Mouse (Mus musculus) adrenal gland, adult (tissue): ENCODE results near the gene Aig1.
"Not testable (repeated sequence)": the region's sequence is repeated elsewhere in the genome, so short reads cannot be mapped to it uniquely, and the experiment has no call there.

Experiments used
- DNase-seq, 2 experiments: peaks; one replicate each; pipeline ENCODE4 v3.0.0; 2022 to 2023; ENCODE audit warnings: low spot score in 1 of 2; ENCODE audit not compliant: inconsistent age in 2 of 2

The Aig1 gene

DNA sequence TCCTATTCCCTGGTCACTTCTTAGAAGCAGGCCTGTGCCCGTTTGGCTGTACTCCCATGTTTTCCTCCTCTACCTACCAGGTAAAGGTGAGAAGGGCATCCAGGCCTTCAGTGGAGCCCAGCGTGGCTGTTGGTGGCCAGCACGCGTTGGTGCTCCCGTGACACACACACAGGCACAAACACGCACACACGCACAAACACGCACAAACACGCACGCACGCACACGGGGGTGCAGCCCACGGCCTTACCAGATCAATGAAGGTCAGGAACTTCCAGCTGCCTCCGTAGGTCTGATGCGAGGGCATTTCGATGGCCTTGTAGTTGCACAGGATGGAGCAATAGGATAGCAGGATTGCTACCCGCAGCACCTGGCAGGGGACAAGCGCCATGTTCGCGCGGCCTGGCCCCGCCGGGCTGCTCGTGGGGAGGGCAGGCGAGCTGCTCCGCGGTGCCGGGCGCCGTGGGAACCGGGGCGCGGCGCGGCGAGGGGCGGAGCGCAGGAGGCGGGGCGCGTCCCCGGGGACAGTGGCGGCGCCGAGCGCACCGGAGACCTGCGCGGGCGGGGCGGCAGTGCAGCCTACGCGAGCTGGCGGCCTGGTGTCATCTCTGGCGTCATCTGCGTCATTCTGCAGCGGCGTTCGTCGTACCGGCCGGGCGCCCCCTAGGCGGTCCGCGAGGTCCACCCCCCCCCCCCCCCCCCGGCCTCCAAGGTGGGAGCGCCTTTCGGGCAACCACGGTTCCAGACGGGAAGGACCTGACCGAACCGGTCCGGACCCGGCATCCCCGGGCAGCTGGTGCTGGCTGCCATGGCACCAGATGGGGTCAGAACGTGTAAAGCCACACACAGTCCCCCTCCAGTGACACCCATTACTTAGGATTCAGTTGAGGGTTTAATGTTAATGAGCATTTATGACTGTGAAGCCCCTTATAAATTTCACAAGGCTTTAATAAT is at the start of gene Aig1:
Aig1 (minus strand) TSS at position 610 of the 951 bp plus-strand sequence.
- DNase-seq = peak; percentile 87 to 92

DNA sequence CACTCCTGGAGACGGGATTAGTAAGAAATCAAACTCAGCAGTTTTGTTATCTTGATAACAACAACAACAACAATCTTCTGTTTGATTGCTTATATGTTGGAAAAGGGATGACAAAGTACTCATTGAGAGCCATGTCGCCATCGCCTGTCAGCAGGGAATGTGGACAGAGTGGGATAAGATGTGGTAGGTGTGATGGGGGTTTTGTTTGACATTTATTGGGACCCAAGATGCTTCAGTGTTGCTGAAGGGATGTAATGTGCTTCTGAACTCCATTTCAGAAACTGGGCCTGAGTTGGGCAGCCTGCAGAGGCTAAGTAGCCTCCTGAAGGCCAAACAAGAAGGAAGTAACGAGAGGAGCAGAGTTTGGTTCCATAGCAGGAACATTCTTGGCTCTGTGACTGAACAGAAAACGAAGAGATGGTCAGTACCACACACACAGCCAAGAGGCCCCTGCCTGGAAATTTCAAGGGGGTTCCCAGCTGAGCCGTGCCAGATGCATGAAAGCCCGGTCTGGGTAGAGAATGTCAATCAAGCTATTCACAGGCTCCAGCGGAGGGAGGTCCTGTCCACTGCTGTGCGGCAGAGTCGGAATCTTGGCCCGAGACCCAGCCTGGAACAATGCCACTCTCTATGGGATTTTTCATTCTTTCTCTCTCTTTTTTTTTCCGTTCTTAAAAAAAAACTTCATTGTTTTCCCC is 48.0 kb upstream of the Aig1 start:
- DNase-seq = peak in 1 of 2 experiments; percentile 36

DNA sequence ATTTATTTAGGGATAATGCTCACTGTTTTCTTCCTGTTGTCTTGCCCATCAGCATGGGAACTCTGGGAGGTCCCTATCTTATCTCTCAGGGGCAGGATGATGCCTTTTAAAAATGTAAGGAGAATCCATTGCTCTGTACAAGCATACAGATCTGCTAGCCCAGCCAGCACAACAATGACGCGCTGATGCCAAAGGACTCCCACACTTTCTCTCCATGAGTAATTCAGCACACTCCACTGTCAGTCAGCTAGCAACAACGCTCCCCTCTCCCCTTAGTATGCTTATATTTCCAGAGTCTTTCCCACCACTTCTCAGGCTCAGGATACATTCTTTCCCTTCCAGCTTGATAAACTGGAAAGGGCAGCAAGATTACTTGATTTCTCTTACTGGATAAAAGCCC is 46.4 kb upstream of the Aig1 start:
- no peak for DNase-seq

DNA sequence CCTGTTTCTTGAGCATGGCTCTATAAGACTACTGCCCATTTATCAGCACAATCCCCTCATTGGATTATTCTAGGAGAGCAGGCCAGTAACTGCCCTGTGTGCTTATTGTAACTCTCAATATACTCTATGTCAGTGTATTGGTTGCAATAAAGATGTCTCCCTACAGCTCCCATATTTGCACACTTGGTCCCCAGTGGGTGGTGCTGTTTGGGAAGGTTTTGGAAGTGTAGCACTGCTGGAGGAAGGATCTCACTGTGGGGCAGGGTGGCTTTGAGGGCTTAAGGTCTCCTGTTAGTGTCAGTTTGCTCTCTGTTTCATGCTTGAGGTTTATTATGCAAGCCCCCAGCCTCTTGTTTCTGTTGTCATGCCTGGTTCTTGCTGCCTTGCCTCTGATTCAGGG is 44.9 kb upstream of the Aig1 start:
- DNase-seq = peak; percentile 17 to 45

DNA sequence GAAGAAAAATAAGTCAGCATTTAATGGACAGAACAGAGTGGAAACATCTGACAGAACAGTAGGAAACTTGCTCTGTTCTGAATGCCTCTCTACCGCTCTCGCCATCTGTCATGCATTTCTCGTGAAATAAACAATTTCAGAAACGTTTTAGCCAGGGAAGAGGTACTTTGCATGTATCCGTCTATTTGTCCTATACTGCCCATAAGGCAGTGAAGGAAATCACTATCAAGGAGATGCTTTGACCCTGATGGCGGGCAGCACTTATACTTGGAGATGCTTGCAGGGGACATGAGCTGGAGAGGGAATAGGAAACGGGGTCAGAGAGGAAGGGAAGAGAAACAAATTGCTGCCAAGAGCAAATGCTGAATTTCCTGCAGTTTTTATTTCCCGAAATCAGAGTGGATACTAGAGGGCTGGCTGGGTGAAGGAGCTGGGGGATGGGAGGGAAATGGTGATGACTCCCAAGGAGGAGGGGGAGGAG is 37.5 kb upstream of the Aig1 start:
- no peak for DNase-seq

DNA sequence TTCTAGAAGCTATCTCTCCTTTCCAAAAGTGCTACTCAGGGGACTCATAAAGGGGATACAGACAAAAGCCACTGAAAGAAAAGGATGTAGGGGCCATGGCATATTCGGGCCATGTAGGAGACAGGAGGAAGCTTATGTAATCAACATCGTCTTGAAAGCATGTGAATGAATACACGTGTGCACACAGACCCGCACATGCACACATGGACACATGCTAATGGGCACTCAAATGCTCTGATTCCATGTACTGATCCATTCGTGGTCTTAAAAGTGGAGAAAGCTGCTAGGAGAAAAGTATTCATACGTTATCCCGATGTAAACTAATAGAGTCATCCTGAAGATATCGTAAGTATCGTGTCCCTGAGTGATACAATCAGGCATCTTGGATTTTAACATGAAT is 36.8 kb upstream of the Aig1 start:
- DNase-seq = no peak

DNA sequence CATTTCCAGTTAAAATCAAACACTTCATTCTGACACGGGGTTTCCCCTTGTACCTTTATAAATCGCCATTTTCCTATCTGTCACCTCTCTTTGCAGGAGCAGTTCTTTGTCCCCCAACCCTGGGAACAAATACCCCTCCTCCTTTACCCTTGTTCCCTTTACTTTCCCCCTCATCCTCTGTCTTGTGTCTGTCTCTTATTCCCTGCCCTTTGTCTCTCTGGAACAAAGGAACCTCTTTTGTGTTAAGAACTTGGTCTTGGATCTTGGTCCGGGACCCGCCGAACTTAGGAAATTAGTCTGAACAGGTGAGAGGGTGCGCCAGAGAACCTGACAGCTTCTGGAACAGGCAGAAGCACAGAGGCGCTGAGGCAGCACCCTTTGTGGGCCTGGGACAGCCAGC is 24.0 kb upstream of the Aig1 start:
- DNase-seq = not testable (repeated sequence)

DNA sequence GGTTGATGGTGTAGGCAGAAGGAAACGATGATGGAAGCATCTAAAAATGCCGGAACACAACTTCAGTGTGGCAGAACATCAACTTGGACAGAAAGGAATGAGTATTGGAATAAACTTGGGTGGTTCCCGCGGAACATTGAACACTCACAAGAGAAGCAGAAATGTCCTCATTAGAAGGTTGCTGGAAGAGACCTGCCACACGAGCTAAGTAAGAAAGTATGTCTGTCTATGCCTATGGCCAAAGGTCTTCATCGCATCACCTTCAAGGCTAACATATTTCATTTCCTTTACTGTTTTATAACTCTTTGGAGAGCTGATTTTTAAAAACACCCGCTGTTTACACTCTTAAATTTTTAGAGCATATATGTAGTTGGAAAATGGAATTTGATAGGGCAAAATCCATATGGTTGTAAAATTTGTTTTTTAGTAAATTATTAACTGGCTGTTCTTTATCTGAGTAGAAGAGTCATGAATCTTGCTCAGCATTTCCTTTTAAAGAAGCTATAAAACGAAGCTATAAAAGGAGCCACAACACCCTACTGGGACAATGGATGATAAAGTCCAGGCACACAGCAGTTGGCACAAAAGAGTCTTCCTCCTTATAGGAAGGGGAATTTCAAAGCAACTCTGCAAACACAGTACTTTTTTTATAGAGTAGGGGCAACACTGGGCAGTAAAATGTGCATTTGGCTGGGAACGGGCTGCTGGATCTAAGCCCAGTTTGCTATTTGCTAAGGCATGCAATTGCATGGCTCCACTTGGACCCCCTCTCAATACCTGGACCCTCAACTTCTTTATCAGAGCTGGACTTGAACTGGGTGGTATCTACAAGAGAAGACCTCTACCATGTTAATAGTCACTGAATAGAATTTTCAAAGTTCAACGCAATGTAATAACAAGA is 14.4 kb upstream of the Aig1 start:
- no peak for DNase-seq

DNA sequence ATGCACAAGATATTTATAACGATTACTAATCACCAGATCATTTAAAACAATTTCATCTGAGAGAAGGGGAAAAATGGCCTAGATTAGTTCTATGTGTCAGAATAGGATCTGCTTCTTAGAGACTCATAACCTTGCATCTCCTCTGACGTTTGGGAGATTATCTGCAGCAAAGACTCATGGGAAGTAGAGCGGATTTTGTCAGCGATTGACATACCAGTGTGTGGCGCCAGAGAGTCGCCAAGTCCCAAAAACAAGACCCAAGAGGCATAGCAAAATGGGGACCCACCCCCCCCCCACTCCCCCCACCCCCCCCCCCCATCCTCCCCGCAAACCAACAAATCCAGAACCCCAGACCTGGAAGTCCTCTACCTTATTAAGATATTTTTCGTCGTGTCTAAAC is 13.7 kb upstream of the Aig1 start:
- peak; percentile 17 to 29 for DNase-seq

DNA sequence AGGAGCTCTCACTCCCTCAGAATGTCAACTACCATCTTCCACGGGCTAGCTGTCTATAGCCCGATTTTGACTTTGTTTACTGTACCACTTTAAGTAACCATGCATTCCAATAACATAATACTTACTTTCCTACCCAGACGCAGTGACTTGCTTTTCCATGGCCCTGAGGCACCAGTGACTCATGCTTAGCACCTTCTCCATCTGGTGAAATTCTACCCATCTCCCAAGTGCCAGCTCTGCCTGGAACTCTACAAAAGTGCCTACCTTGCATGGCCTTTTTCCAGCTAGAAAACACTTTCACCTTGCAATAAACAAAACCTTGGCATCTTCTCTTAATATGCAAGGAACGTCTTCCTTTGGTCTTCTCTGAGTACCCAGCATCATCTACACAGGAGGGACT is 9.9 kb upstream of the Aig1 start:
- DNase-seq = peak in 1 of 2 experiments; percentile 47

DNA sequence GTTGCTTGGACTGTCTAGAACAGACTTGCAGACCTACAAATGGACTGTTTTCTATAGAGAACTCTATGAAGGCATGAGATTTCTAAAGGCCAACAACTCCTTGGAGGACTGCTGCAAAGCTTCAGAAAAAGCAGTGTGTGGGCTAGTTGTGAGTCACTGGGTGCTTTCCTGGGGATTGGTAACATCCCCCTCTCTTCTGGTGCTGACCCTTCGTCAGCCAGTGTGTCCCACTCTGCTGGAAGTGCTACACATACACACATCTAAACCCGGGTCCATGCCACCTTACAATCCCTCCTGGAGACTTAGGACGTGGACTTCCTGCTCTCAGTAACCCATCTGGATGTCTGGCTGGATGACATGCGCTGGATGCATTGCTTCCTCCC is 6.2 kb upstream of the Aig1 start:
- no peak for DNase-seq

DNA sequence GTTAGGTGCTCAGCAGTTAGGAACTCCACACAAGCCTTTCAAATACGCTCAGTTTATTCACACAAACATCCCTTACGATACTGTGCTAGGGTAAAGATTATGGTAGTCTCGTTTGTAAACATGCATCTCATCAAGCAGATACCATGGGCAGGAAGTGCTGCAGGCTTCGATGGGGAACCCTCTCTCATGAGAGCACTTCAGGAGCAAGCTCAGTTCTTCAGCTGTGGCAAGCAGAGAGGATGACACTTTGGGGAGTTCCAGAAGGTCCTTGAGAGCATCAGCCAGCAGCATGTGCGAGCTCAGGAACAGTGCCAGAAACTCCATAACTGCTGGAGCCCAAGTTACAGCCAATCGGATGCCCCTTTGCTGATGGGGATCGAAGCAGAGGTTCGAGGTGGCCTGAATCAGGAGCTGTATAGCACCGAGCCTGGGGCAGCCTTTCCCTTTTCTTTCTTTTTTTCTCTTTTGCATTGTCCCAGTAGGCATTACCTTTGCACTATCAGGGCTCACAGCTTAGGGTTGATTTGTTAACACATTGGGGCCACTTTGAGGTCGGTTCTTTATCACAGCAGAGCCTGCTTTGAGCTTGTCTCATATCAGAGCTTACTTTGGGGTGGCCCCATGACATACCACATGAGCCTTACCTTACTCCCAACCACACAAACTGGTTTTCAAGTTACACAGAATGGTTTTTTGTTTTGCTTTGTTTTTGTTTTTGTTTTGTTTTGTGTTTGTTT is 5.7 kb upstream of the Aig1 start:
- no peak for DNase-seq

DNA sequence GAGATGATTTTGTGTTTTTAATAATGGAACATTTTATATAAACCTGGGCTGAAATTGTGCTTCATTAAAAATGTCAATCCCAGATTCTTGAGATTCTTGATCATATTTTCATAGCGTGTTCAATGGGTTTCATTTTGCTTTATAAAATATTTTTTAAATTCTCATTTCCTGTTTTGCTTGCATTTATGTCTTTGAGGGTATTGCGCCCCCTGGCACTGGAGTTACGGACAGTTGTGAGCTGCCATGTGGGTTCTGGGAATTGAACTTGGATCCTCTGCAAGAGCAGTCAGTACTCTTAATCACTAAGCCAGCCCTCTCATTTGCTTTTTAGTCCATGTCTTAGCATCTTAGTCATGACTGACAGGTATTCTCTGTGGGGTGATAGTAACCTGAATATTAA is 1.8 kb upstream of the Aig1 start:
- DNase-seq = no peak

DNA sequence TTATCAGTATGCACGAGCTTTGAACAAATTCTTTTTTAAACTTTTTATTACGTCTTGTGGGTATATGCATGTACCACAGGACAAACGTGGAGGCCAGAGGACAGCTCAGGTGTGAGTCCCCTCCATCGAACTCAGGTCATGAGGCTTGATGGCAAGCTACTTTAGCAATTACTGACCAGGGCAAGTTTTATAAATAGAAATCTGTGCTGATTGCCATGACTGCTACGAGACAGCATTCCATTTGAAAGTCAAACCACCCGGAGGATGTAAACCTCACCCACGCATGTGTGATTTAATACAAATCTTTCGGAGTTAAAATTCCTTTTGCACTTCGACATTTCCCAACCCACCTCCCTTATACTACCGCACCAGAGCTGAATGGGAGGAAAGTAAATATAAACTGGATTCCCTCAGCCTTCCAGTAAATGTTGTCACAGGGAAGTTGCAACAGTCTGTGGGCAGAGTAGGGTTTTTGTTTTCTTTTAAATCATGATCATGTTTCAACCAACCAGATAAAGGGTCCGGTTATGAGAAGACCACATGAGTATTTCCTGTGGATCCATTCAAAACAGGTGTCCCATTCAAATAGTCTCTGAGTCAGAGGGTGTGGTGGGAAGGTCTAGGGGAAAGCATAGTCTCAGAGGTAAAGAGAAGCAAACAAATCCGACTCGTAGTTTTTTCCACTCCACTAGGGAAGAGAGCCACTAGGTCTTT is 699 bp upstream of the Aig1 start:
- DNase-seq = peak in 1 of 2 experiments; percentile 5

DNA sequence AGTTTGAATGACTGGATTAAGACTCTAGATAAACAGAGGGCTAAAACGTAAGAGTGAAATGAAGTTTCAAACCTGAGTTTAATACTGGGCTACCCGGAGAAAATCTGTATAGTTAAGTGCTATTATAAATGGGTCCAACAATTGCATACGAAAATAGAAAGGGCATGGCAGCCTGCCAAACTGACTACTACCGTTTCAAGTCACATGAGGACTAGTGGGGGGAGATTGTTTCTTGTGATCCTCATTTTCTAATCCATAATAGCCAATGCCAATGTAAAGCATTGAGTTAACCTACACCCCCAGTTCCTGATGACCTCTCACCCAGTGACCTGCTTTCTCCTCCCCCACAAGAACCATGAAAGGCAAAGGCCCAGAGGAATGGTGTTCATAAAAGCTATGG is 2.4 kb downstream of the Aig1 start:
- peak; percentile 31 to 76 for DNase-seq

DNA sequence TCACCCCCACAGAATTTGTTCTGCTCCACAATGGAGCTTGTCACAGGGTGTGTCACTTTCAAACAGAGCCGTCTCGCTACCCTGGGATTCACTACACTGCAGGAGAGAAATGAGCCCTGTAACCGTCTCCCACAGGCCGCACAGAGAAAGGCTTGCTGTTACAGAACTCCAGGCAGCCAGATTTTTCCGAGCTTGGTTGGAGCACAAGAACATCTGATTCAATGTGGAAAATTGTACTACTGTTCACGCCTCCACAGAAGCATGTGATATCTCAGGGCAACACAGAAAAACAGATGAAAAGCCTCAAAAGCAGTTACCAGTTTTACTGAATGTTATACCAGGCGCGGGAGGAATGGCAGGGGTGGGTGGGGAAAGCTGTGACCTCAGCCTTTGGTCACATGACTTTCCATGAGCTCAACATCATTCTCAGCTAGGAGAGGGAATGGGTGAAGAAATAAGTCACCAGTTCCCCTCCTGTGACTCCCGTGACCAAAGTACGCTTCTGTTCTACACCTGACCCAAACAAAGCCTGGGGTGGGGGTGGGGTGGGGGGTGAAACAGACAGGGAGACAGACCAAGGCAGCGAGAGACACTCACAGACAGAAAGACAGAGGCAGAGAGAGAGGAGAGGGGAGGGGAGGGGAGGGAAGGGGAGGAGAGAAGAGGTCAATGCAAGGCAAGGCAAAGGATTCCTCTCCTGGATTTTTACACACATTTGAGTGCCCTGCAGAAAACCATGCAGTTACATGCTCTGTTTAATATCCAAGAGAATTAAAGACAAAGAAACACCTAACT is 7.5 kb downstream of the Aig1 start:
- peak; percentile 13 to 68 for DNase-seq

DNA sequence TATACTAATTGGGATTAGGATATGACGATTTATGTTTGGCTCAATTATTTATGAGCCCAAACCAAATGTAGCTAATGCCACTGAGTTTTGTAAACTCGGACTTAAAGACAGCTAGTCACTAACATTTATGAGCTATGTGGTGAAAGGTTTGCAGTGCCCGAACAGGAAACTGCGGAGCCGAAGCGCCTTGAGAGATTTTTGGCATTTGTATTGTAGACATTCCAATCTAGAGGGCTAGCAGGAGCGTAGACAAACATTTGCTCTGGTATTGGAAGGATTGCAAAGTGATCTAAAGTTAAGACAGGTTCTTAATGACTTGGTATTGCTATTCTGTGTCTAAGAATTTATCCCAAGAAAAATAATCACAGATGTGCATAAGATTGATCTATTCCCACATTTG is 12.3 kb downstream of the Aig1 start:
- no peak for DNase-seq

DNA sequence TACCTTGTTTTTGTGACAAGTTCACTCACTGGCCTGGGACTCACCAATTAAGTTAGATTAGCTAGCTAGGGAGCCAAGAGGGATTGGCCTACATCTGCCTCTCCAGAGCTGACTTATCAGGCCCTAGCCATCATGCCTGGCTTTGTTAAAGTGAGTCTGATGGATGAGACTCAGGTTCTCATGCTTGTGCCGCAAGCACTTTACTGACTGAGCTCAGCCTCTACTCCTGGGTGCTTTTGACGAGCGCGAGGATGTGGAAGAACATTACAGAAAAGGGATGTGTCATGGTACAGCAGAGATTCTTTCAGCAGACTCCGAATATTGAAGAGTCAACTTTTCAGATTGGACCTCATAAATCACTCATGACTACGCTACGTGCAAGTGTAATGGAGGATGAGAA is 12.8 kb downstream of the Aig1 start:
- DNase-seq = peak in 1 of 2 experiments; percentile 24

DNA sequence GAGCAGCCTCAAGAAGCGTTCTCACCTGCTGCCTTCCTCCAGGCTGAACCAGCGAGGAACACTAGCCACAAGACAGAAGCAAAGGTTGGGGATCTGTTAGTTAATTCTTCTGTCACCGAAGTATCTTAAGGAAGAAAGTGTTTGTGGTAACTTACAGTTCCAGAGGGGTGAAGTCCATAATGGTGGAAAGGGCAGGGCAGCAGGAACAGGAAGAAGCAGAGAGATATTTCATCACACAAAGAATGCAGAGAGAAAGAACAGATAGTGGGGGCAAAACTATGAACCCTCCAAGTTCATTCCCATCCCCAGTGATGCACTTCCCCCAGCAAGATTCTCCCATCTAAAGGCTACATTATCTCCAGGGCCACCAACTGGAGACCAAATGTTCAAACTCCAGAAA is 13.7 kb downstream of the Aig1 start:
- DNase-seq = no peak
